In the genomic region with DNA sequence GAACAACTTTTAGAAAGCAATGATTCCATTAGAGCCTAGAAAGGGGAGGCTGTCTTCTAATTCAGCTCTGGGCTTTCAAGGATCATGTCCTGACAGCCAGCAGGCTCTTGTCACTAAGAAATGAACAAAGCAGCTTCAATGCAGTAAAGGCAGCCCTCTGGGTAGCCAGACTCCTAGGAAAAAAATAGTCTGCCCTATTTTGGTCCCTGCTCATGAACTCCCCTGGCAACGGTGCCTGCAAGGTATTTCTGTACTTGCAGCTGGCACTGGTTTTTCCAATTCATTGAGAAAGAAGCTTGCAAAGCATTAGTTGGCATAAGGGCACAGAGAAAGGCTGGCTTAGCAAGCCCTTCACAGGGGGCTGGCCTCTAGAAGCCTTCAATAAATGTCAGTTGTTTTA, we compare ENCODE assay signal across 20 mouse cellular contexts. TPM values are rescaled to one million over a fixed set of nuclear protein-coding genes. Genes with fewer than 3 reads are reported as not detected.
DNase-seq lines count a peak whose midpoint lies in the region; ATAC-seq lines count a peak whose summit lies in the region.
"Had no signal": no experiment of that assay in that cellular context is flagged by ENCODE, and none has a peak within 500 bp of the region (broad histone marks: within the 10 kb centered on the region; RNA-seq: fewer than 3 reads in every experiment).

No protein-coding gene starts in this region.

- DNase-seq in Muller cell, postnatal 12 days (ENCODE audit: inconsistent ontology term): peak; percentile 11
- peak; percentile 26 to 33 for DNase-seq in left cerebral cortex, postnatal 14 days (ENCODE audit: low spot score in 2 of 2)
- no peak for DNase-seq in embryonic facial prominence, embryonic 10.5 days (ENCODE audit: low spot score)
- DNase-seq: adrenal gland, postnatal 25 days; gastrocnemius, postnatal 10 days; heart, postnatal 36 days; kidney, postnatal 36 days; lung, postnatal 10 days had no signal

- H3K9ac ChIP-seq in hindbrain, embryonic 15.5 days: no peak overlapping the region
- H3K9ac ChIP-seq in hindbrain, embryonic 12.5 days: no peak overlapping the region
- no peak overlapping the region for H3K9ac ChIP-seq in kidney, embryonic 14.5 days (ENCODE audit: low read depth, low read length)
- H3K9ac ChIP-seq: embryonic facial prominence, embryonic 12.5 days; liver, embryonic 14.5 days had no signal

- H3K27me3 ChIP-seq in hindbrain, embryonic 15.5 days: no peaks in the 10 kb centered on the region
- no peaks in the 10 kb centered on the region for H3K27me3 ChIP-seq in hindbrain, embryonic 12.5 days
- no peaks in the 10 kb centered on the region for H3K27me3 ChIP-seq in kidney, embryonic 14.5 days (ENCODE audit: control insufficient read depth, insufficient read depth, low read length)
- H3K27me3 ChIP-seq in embryonic facial prominence, embryonic 10.5 days (replicated peaks; ENCODE audit: low read depth, poor library complexity, severe bottlenecking): no peaks in the 10 kb centered on the region
- H3K27me3 ChIP-seq: embryonic facial prominence, embryonic 12.5 days had no signal

- no peak overlapping the region for H3K27ac ChIP-seq in hindbrain, embryonic 15.5 days (replicated peaks)
- no peak overlapping the region for H3K27ac ChIP-seq in hindbrain, embryonic 12.5 days
- no peak overlapping the region for H3K27ac ChIP-seq in kidney, embryonic 14.5 days (ENCODE audit: low read depth, low read length)
- H3K27ac ChIP-seq in embryonic facial prominence, embryonic 10.5 days (replicated peaks): no peak overlapping the region
- H3K27ac ChIP-seq: embryonic facial prominence, embryonic 12.5 days; heart, embryonic 10.5 days; liver, embryonic 14.5 days; midbrain, embryonic 10.5 days had no signal

- no peak overlapping the region for H3K4me2 ChIP-seq in hindbrain, embryonic 15.5 days
- H3K4me2 ChIP-seq in hindbrain, embryonic 12.5 days (replicated peaks): no peak overlapping the region
- no peak overlapping the region for H3K4me2 ChIP-seq in kidney, embryonic 14.5 days (replicated peaks; ENCODE audit: low read depth, low read length)
- H3K4me2 ChIP-seq: embryonic facial prominence, embryonic 12.5 days had no signal

- H3K36me3 ChIP-seq in hindbrain, embryonic 15.5 days: no peaks in the 10 kb centered on the region
- no peaks in the 10 kb centered on the region for H3K36me3 ChIP-seq in hindbrain, embryonic 12.5 days
- no peaks in the 10 kb centered on the region for H3K36me3 ChIP-seq in kidney, embryonic 14.5 days (ENCODE audit: control insufficient read depth, insufficient read depth, low read length)
- no peaks in the 10 kb centered on the region for H3K36me3 ChIP-seq in embryonic facial prominence, embryonic 10.5 days (replicated peaks)
- H3K36me3 ChIP-seq: embryonic facial prominence, embryonic 12.5 days; heart, embryonic 10.5 days; midbrain, embryonic 10.5 days had no signal

- no peaks in the 10 kb centered on the region for H3K9me3 ChIP-seq in hindbrain, embryonic 15.5 days
- no peaks in the 10 kb centered on the region for H3K9me3 ChIP-seq in hindbrain, embryonic 12.5 days (replicated peaks)
- no peaks in the 10 kb centered on the region for H3K9me3 ChIP-seq in kidney, embryonic 14.5 days (ENCODE audit: control insufficient read depth, low read length)
- no peaks in the 10 kb centered on the region for H3K9me3 ChIP-seq in embryonic facial prominence, embryonic 10.5 days
- H3K9me3 ChIP-seq: embryonic facial prominence, embryonic 12.5 days; heart, embryonic 10.5 days; midbrain, embryonic 10.5 days had no signal

- no peaks in the 10 kb centered on the region for H3K4me1 ChIP-seq in hindbrain, embryonic 15.5 days (replicated peaks)
- H3K4me1 ChIP-seq in hindbrain, embryonic 12.5 days: no peaks in the 10 kb centered on the region
- H3K4me1 ChIP-seq in kidney, embryonic 14.5 days (ENCODE audit: control insufficient read depth, insufficient read depth, low read length): no peaks in the 10 kb centered on the region
- H3K4me1 ChIP-seq in embryonic facial prominence, embryonic 10.5 days: no peaks in the 10 kb centered on the region
- H3K4me1 ChIP-seq: embryonic facial prominence, embryonic 12.5 days; heart, embryonic 10.5 days; midbrain, embryonic 10.5 days had no signal

- 47% methylated on average over 1 of the region's 1 CpGs for WGBS in hindbrain, embryonic 15.5 days
- WGBS in hindbrain, embryonic 12.5 days: 58% methylated on average over 1 of the region's 1 CpGs
- 76% methylated on average over 1 of the region's 1 CpGs for WGBS in kidney, embryonic 14.5 days
- 94% methylated on average over 1 of the region's 1 CpGs for WGBS in embryonic facial prominence, embryonic 10.5 days

- peak; percentile 23; the same call in 1 of the 2 replicates for ATAC-seq in hindbrain, embryonic 15.5 days (ENCODE audit: low FRiP score, low read depth)
- no peak for ATAC-seq in hindbrain, embryonic 12.5 days (ENCODE audit: low FRiP score)
- peak; percentile 91 for ATAC-seq in frontal cortex, adult (ENCODE audit: low TSS enrichment)
- no peak for ATAC-seq in kidney, embryonic 14.5 days (ENCODE audit: low FRiP score, low TSS enrichment)
- ATAC-seq: intestine, postnatal 0 days had no signal

- intact Hi-C loops in left cerebral cortex, postnatal 14 days (cut with DNase I): no loop called here

- no peak overlapping the region for H3K4me3 ChIP-seq in hindbrain, embryonic 15.5 days
- no peak overlapping the region for H3K4me3 ChIP-seq in hindbrain, embryonic 12.5 days
- H3K4me3 ChIP-seq in kidney, embryonic 14.5 days (ENCODE audit: low read length): no peak overlapping the region
- H3K4me3 ChIP-seq in embryonic facial prominence, embryonic 10.5 days: no peak overlapping the region
- H3K4me3 ChIP-seq: embryonic facial prominence, embryonic 12.5 days; heart, embryonic 10.5 days; midbrain, embryonic 10.5 days had no signal

RNA-seq across cellular contexts. Expression of a gene that starts 52.8 kb away (rescaled TPM):
- polyA plus RNA-seq in hindbrain, embryonic 15.5 days (2015; fragmentation: Nextera tagmentation; extraction: Ambion mirVana): 45.8 and 54.4 TPM in 2 replicates
- 10.6 and 13.6 TPM in 2 replicates for polyA plus RNA-seq in hindbrain, embryonic 12.5 days (2016; fragmentation: Nextera tagmentation; extraction: Ambion mirVana)
- total RNA-seq in left cerebral cortex, postnatal 14 days (2021): 100 to 1,000 TPM; 111 to 126 TPM
- 0.07 and 0.12 TPM in 2 replicates for polyA plus RNA-seq in kidney, embryonic 14.5 days (2014; fragmentation: Nextera tagmentation; extraction: Ambion mirVana)
- polyA plus RNA-seq in embryonic facial prominence, embryonic 10.5 days (2016; fragmentation: Nextera tagmentation; extraction: Ambion mirVana): 0.41 and 0.50 TPM in 2 replicates
- total RNA-seq: ES-E14; heart, postnatal 36 days had no signal
- polyA plus RNA-seq: C2C12; liver, embryonic 14.5 days; testis, adult 2 months had no signal

Comparison
In these comparisons a context has a peak if more than half of its experiments do, and no peak if none do; other contexts are left out.
1. ATAC-seq: peak in hindbrain, embryonic 15.5 days (single experiment) and frontal cortex, adult (single experiment); none in hindbrain, embryonic 12.5 days (single experiment) and kidney, embryonic 14.5 days (single experiment).